Mouse (Mus musculus): Measurements from ENCODE around the gene Pkd2l1.

- no peak for TF ChIP-seq CTCF (IDR thresholded peaks at IDR 0.05; ENCODE audit: low read depth)
- TF ChIP-seq EP300 (IDR thresholded peaks at IDR 0.05; ENCODE audit: low read depth): no peak
These were observed 74.4 kb downstream of the Pkd2l1 start for GRCm38 (mm10) chr19:44117793-44118192.

Measured in liver, embryonic 14.5 days (tissue).